18 mouse cellular contexts compared by ENCODE assay signal in the genomic region with DNA sequence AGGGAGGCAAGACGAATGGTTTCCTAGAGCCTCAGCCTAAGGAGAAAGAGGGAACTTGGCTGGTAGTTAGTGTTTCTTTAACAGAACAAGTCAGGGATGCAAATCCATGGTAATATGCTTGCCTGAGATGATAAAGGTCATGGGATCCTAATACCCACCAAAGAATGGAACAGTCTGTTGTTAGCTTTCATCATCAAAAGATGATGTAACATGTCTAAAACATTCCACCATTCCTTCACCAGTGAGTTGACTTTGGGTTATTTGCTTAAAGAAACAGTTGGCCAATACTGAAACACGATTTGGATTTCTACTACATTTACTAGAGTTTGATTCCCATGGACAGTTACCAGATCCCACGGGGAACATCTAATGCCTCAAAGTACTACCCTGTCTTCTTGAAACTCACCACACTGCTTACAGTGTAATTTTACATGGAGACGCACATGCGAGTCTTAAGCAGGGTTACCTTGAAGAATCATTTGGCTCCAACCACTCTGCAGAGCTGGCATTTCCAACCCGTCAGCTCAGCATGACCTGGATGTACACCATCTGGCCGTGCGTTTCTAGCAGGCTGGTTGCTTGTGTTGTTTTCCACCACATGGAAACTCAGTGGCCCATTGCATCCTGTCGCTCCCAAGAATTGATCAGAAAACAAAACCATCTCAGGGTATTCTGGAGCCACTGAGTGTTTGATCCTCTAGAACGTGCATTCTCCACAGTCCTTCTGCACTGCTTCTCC. TPM values are rescaled to one million over a fixed set of nuclear protein-coding genes. Genes with fewer than 3 reads are reported as not detected.
A peak's percentile ranks its signal among the peaks of the same experiment; 100 is the strongest.
DNase-seq lines count a peak whose midpoint lies in the region; ATAC-seq and TF ChIP-seq lines count a peak whose summit lies in the region.
"Had no signal": no experiment of that assay in that cellular context is flagged by ENCODE, and none has a peak within 500 bp of the region (broad histone marks: within the 10 kb centered on the region; RNA-seq: fewer than 3 reads in every experiment).

No protein-coding gene starts in this region.

- no peaks in the 10 kb centered on the region for H3K36me3 ChIP-seq in hindbrain, embryonic 16.5 days (ENCODE audit: control insufficient read depth, insufficient read depth, low read length)
- H3K36me3 ChIP-seq in hindbrain, embryonic 12.5 days: no peaks in the 10 kb centered on the region
- no peaks in the 10 kb centered on the region for H3K36me3 ChIP-seq in CH12.LX (replicated peaks in 1 of 2; ENCODE audit: control insufficient read depth in 1 of 2, insufficient read depth in 1 of 2, low read length in 1 of 2)
- no peaks in the 10 kb centered on the region for H3K36me3 ChIP-seq in stomach, postnatal 0 days (ENCODE audit: control insufficient read depth, insufficient read depth, low read length)
- H3K36me3 ChIP-seq: forebrain, embryonic 12.5 days; limb, embryonic 15.5 days had no signal

- no peak for DNase-seq in CH12.LX (ENCODE audit: extremely low read depth)
- DNase-seq in cerebellum, adult 11 months: peak; percentile 90
- DNase-seq in cerebellum, postnatal 10 days: peak; percentile 94 to 96
- DNase-seq in stomach, postnatal 0 days (ENCODE audit: low spot score): no peak
- no peak for DNase-seq in heart, postnatal 14 days
- DNase-seq: adrenal gland, adult 8-10 months; gastrocnemius, postnatal 36 days; kidney, adult 2 months; kidney, postnatal 10 days; layer of hippocampus, postnatal 36 days; lung, adult 2 months; lung, postnatal 4 days; thymus, postnatal 36 days had no signal

- H3K4me3 ChIP-seq in hindbrain, embryonic 16.5 days (ENCODE audit: low read length): no peak overlapping the region
- no peak overlapping the region for H3K4me3 ChIP-seq in hindbrain, embryonic 12.5 days
- H3K4me3 ChIP-seq in CH12.LX (replicated peaks in 1 of 3; ENCODE audit: low read depth in 2 of 3, low read length in 2 of 3, poor library complexity in 1 of 3): no peak overlapping the region
- H3K4me3 ChIP-seq in stomach, postnatal 0 days (ENCODE audit: low read depth, low read length): no peak overlapping the region
- H3K4me3 ChIP-seq: forebrain, embryonic 12.5 days; limb, embryonic 15.5 days had no signal

- ATAC-seq in hindbrain, embryonic 16.5 days: peak; percentile 65
- ATAC-seq in hindbrain, embryonic 12.5 days (ENCODE audit: low FRiP score): no peak
- ATAC-seq in granulocyte monocyte progenitor cell, adult 5-6 weeks (replicated peaks; ENCODE audit: poor library complexity, severe bottlenecking): no peak
- ATAC-seq in stomach, postnatal 0 days (ENCODE audit: low FRiP score, low TSS enrichment): no peak

- H3K4me2 ChIP-seq in hindbrain, embryonic 16.5 days (ENCODE audit: low read length): no peak overlapping the region
- no peak overlapping the region for H3K4me2 ChIP-seq in hindbrain, embryonic 12.5 days (replicated peaks)
- H3K4me2 ChIP-seq in CH12.LX (ENCODE audit: insufficient read depth, low read depth, poor library complexity, severe bottlenecking): no peak overlapping the region
- no peak overlapping the region for H3K4me2 ChIP-seq in stomach, postnatal 0 days (replicated peaks; ENCODE audit: low read depth)
- H3K4me2 ChIP-seq: forebrain, embryonic 12.5 days; limb, embryonic 15.5 days had no signal

- no peaks in the 10 kb centered on the region for H3K9me3 ChIP-seq in hindbrain, embryonic 16.5 days (ENCODE audit: control insufficient read depth, low read length)
- no peaks in the 10 kb centered on the region for H3K9me3 ChIP-seq in hindbrain, embryonic 12.5 days (replicated peaks)
- no peaks in the 10 kb centered on the region for H3K9me3 ChIP-seq in CH12.LX (replicated peaks; ENCODE audit: low read length)
- H3K9me3 ChIP-seq in stomach, postnatal 0 days (ENCODE audit: control insufficient read depth, low read length): no peaks in the 10 kb centered on the region
- H3K9me3 ChIP-seq: forebrain, embryonic 12.5 days; limb, embryonic 15.5 days had no signal

- no peak for TF ChIP-seq POLR2A in CH12.LX (IDR thresholded peaks at IDR 0.05; ENCODE audit: low read depth, low read length)

- no peaks in the 10 kb centered on the region for H3K79me2 ChIP-seq in CH12.LX (replicated peaks; ENCODE audit: control insufficient read depth, extremely low read depth, insufficient read depth, poor library complexity, severe bottlenecking)

- in situ Hi-C loops in CH12.LX (cut with MboI; ENCODE audit: low pct_ligation_motif_present, low pct_unique_long_range_greater_than_20kb, low sequenced_read_pairs): no loop called here

- no peak for TF ChIP-seq RAD21 in CH12.LX (IDR thresholded peaks at IDR 0.05; ENCODE audit: low read depth, low read length)

- no peak for TF ChIP-seq EP300 in CH12.LX (IDR thresholded peaks at IDR 0.05; ENCODE audit: low read length)
- TF ChIP-seq EP300 in stomach, postnatal 0 days (optimal IDR thresholded peaks at IDR 0.05): no peak

- intact Hi-C loops in heart, postnatal 14 days (cut with DNase I): no loop called here

- no peak overlapping the region for H3K9ac ChIP-seq in hindbrain, embryonic 16.5 days (ENCODE audit: low read depth, low read length)
- no peak overlapping the region for H3K9ac ChIP-seq in hindbrain, embryonic 12.5 days
- H3K9ac ChIP-seq in CH12.LX (ENCODE audit: insufficient read depth, low read depth): no peak overlapping the region
- no peak overlapping the region for H3K9ac ChIP-seq in stomach, postnatal 0 days (ENCODE audit: low read length)
- H3K9ac ChIP-seq: forebrain, embryonic 12.5 days; limb, embryonic 15.5 days had no signal

- WGBS in hindbrain, embryonic 16.5 days: 72% methylated on average over 10 of the region's 10 CpGs
- WGBS in hindbrain, embryonic 12.5 days: 89% methylated on average over 10 of the region's 10 CpGs
- WGBS in stomach, postnatal 0 days: 86% methylated on average over 10 of the region's 10 CpGs

- H3K27me3 ChIP-seq in hindbrain, embryonic 16.5 days (replicated peaks; ENCODE audit: control insufficient read depth, insufficient read depth, low read length): no peaks in the 10 kb centered on the region
- H3K27me3 ChIP-seq in hindbrain, embryonic 12.5 days: no peaks in the 10 kb centered on the region
- H3K27me3 ChIP-seq in CH12.LX (replicated peaks): no peaks in the 10 kb centered on the region
- no peaks in the 10 kb centered on the region for H3K27me3 ChIP-seq in stomach, postnatal 0 days (ENCODE audit: control insufficient read depth, insufficient read depth, low read length)
- H3K27me3 ChIP-seq: forebrain, embryonic 12.5 days; limb, embryonic 15.5 days had no signal

- no peak for TF ChIP-seq CTCF in CH12.LX (conservative IDR thresholded peaks at IDR 0.05 in 1 of 2, IDR thresholded peaks at IDR 0.05 in 1 of 2; ENCODE audit: low read depth in 2 of 2, low read length in 2 of 2)
- TF ChIP-seq CTCF in stomach, postnatal 0 days (IDR thresholded peaks at IDR 0.05; ENCODE audit: low read depth): no peak

- H3K4me1 ChIP-seq in hindbrain, embryonic 16.5 days (ENCODE audit: control insufficient read depth, insufficient read depth, low read depth, low read length): no peaks in the 10 kb centered on the region
- peaks cover 7% of the 10 kb centered on the region for H3K4me1 ChIP-seq in hindbrain, embryonic 12.5 days
- peaks cover 16 to 26% of the 10 kb centered on the region in 2 experiments for H3K4me1 ChIP-seq in CH12.LX (ENCODE audit: control insufficient read depth in 1 of 2, insufficient read depth in 2 of 2)
- no peaks in the 10 kb centered on the region for H3K4me1 ChIP-seq in stomach, postnatal 0 days (replicated peaks; ENCODE audit: control insufficient read depth, insufficient read depth)
- H3K4me1 ChIP-seq: forebrain, embryonic 12.5 days had no signal

- dilution Hi-C loops in CH12.LX (cut with MboI; ENCODE audit: extremely low pct_ligation_motif_present, extremely low pct_unique_long_range_greater_than_20kb, low sequenced_read_pairs): no loop called here

- no peak overlapping the region for H3K27ac ChIP-seq in hindbrain, embryonic 16.5 days (ENCODE audit: low read depth, low read length)
- no peak overlapping the region for H3K27ac ChIP-seq in hindbrain, embryonic 12.5 days
- 0 out of 2 replicates have a peak overlapping the region, but pooled peaks have one; percentile 21 for H3K27ac ChIP-seq in CH12.LX (ENCODE audit: insufficient read depth, low read depth)
- H3K27ac ChIP-seq in stomach, postnatal 0 days (replicated peaks): no peak overlapping the region
- H3K27ac ChIP-seq: forebrain, embryonic 12.5 days; limb, embryonic 15.5 days had no signal

TF ChIP-seq in CH12.LX, 34 proteins besides CTCF, POLR2A, EP300 and RAD21:
- TF ChIP-seq MAFK (IDR thresholded peaks at IDR 0.05; ENCODE audit: insufficient replicate concordance, low read length) (no peak), ZNF384 (IDR thresholded peaks at IDR 0.05; ENCODE audit: low read depth, low read length) (no peak), CHD1 (IDR thresholded peaks at IDR 0.05; ENCODE audit: low read depth, low read length) (no peak), TBP (conservative IDR thresholded peaks at IDR 0.05; ENCODE audit: low read depth, low read length) (no peak)

RNA-seq across cellular contexts. Expression of gene Aig1, which starts 32.9 kb away (rescaled TPM):
- polyA plus RNA-seq in hindbrain, embryonic 16.5 days (2015; fragmentation: Nextera tagmentation; extraction: Ambion mirVana): 102 and 116 TPM in 2 replicates
- polyA plus RNA-seq in hindbrain, embryonic 12.5 days (2016; fragmentation: Nextera tagmentation; extraction: Ambion mirVana): 39.9 and 43.1 TPM in 2 replicates
- 7.0 and 10.8 TPM in 2 replicates for total RNA-seq in CH12.LX (2012; rRNA removed)
- total RNA-seq in CH12.LX (2014; rRNA removed): 1.2 and 1.6 TPM in 2 replicates
- polyA plus RNA-seq in CH12.LX (2012; ENCODE audit: insufficient read length, low read depth): 1.8 and 2.4 TPM in 2 replicates
- 15.2 and 23.7 TPM in 2 replicates for total RNA-seq in granulocyte monocyte progenitor cell, adult 5-6 weeks (2014; fragmentation: Nextera tagmentation)
- total RNA-seq in granulocyte monocyte progenitor cell, adult 5-6 weeks (2017): 12.4 and 13.2 TPM in 2 replicates
- polyA plus RNA-seq in stomach, postnatal 0 days (2015; fragmentation: Nextera tagmentation; extraction: Ambion mirVana): 33.3 and 36.9 TPM in 2 replicates
- 10 to 100 TPM; 55.5 to 60.1 TPM for total RNA-seq in heart, postnatal 14 days (2021)

Comparison
In these comparisons a context has a peak if more than half of its experiments do, and no peak if none do; other contexts are left out.
1. DNase-seq: peak in cerebellum, adult 11 months (single experiment) and cerebellum, postnatal 10 days (2 of 2); none in CH12.LX (single experiment), stomach, postnatal 0 days (single experiment) and heart, postnatal 14 days (0 of 2).